Mouse (Mus musculus) layer of hippocampus, adult 8-10 months (tissue): ENCODE measurements around the gene Akap7. TPM values are rescaled to one million over a fixed set of nuclear protein-coding genes. Genes with fewer than 3 reads are reported as not detected.

ENCODE experiments used
- DNase-seq, 2 experiments: peaks; one replicate each; pipeline ENCODE4 v3.0.0; 2022; ENCODE audit warnings: low spot score in 2 of 2
- total RNA-seq, 4 experiments: library from RNA; stranded (reverse); gene quantifications; 2 replicates each; pipeline ENCODE4 v1.2.4; 2022

Gene Akap7
- total RNA-seq, result 10 to 100 TPM; 49.6 to 57.7 (median 53.5) TPM

DNA sequence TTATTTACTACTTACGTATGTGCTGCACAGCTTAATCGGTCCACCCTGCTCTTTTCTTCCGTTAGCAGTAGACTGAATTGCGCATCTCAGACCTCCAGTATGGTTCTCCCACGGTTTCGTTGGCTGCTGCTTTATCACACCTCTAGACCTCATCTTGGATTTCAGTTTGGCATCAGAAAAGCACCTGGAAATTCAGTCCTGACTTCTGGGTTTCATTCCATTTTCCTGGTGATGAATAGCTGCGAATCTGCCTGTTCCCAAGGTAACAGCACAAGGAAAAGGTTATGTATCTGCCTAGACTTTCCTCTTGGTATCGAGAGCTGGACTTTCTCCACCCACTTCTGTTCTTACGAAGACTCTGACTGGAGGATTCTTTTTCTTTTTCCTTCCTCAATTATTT, at the start of gene Akap7:
Gene Akap7 (minus strand): TSS at position 101 of the 400 bp plus-strand sequence.
- no peak for DNase-seq

GRCm38 (mm10) chr10:25354390-25354789, 46.7 kb upstream of the Akap7 start:
- DNase-seq, result no peak

- DNase-seq, result peak in 1 of 2 experiments; percentile 30
These were observed 46.3 kb upstream of the Akap7 start for GRCm38 (mm10) chr10:25353941-25354340.

- no peak for DNase-seq
These were observed 35.1 kb upstream of the Akap7 start for GRCm38 (mm10) chr10:25342801-25343200.

- no peak for DNase-seq
These were observed 33.0 kb upstream of the Akap7 start for GRCm38 (mm10) chr10:25340675-25341074.

DNA sequence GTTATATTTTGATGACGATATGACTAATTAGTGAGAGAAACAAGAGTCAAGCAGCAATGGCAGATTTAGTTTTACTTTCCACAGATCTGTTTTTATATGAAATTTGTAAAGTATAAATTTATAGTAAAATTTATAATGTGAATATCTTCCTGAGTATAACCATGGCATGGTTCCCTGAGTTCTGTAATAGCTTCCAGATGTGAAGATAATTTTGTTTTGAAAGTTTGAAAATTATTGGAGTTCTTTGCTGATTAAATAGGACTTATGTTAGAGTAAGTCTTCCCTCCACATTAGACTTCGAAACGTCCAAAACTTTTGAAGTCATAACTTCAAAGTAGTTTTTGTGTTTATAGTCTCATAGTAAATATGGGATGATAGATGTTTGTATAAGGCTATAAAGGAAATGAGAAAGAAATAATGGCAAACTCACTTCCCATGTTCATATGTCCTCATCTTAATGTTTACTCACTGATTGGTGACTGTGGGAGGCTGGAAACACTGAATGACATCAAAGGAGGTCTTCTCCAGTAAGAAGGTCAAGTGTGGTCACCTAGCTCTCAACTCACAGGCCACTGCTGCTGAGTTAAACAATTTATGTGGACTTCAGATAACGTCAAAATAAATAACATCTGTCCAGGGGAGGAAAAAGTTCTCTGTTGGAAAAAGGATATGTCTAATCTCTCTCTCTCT, 25.9 kb upstream of the Akap7 start:
- no peak for DNase-seq

DNA sequence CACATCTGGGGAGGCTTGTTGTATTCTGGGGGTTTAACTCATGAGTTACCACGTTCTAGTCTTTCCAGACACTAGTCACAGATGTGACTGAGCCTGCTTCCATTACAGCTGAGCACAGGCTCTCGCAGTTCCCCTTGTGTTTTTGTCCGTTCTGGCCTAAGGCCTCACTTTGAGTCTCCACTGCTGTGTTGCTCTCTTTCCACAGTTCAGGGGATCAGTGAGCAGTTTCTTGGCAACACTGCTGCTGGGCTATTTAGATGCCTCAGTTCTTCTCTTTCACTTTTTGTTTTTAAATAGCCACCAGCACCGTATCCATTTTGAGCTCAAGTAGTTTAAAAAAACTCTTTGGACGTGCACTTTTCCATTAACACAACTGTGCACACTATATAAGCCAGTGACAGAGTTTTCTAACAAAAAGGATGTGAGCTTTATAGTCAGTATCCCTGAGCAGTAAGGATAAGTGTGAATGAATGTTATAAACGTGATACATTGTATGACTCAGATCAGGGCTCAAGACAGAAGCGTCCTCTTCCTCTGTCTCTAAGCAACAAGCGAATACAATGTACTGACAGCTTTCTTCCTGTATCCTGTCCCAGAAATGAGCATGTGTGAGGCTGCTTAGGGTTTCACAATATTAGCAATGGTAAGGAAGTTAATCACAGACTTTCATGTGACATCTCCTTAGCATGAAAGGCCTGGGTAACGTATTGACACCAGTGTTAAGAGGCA, 23.8 kb upstream of the Akap7 start:
- no peak for DNase-seq

DNA sequence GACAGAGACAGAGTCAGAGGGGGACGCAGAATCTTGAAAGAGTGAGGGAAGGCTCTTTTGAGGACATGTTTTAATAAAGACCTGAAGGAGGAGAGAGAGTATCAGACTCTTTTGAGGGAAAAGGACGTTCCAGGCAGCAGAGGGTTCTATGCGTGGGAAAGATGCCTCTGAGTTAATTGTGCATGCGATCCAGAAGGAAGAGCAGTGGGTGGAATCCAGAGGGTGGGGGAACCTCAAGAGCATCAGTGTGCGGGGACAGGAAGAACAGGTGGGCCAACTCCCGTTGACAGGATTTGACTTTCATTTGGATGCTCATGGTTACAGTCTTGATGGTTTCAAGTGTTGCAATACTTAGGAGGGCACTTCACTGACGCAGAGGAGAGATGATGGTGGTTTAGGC, 22.4 kb upstream of the Akap7 start:
- no peak for DNase-seq

GRCm38 (mm10) chr10:25327511-25327910, 19.8 kb upstream of the Akap7 start:
- DNase-seq, result no peak

- no peak for DNase-seq
These were observed 18.0 kb upstream of the Akap7 start for GRCm38 (mm10) chr10:25325690-25326089.

DNA sequence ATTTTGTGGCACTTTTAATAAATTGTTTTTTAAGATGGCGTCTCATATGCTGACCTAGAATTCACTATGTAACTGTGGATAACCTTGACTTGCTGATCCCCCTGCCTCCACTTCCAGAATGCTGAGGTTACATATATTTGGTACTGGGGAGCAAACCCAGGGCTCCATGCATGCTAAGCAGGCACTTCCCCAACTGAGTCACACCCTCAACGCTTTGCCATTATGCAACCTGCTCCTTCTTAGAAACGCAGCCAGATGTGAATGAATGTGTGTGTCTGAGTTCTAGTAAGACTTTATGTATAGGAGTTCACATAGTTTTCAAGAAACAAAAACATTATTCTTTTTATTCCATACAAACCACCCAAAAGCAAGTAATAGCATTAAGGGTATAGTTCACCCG, 13.5 kb upstream of the Akap7 start:
- no peak for DNase-seq

DNA sequence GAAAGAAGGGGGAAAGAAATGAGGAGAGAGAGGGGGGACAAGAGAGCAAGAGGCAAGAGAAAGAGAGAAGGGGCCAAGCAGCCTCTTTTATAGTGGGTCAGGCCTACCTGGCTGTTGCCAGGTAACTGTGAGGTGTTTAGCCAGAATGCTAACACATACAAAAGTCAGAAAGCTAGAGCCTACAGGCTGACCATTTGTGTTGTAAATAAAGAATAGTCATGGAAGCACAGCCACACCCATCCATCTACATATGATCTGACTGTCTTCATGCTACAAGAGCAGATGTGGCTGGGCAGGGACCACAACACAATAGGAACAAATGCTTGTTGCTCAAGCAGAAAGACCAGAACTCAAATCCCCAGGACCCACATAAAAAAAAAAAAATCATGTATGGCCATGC, 11.9 kb upstream of the Akap7 start:
- DNase-seq, result no peak

DNA sequence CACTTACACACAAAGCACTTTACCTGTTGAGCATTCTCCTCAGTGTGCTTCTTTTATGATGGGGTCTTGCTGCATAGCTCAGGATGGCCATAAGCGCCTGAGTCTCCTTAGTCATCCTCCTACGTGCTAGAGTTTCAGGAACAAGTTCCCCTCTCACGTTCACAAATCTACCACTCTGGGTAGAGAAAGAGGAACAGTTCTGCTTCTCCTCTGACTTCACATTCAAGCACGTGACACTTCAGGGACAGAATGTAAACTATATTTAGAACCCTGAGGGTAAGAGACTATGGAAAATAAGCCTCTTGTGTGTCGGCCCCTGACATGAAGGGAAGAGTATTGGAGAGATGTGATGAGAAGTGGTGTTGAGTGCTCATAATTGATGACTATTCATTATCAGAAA, 10.7 kb upstream of the Akap7 start:
- DNase-seq, result no peak

- DNase-seq, result no peak
These were observed 10.0 kb upstream of the Akap7 start for GRCm38 (mm10) chr10:25317665-25318064.

- no peak for DNase-seq
These were observed 6.3 kb upstream of the Akap7 start for GRCm38 (mm10) chr10:25313856-25314584.

- DNase-seq, result no peak
These were observed 4.0 kb upstream of the Akap7 start for GRCm38 (mm10) chr10:25311554-25312212.

DNA sequence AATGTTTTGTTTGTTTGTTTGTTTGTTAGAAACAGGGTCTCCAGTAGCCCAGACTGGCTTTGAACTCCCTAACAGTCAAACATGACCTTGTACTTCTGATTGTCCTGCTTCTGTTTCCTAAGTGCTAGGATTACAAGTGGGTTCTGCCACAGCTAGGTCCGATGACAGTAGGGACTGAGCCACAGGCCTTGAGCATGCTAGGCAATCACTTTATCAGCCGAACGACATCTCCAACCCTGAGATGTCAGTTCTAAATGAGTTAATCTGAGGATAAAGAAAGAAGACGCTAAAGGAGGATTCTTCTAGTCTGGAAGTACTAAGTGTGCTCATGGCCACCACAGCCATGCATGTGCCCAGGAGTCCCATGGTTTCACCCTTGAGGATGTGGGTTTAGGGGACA, 3.1 kb upstream of the Akap7 start:
- DNase-seq, result no peak

- no peak for DNase-seq
These were observed 2.3 kb upstream of the Akap7 start for GRCm38 (mm10) chr10:25309996-25310395.

- no peak for DNase-seq
These were observed 2.5 kb downstream of the Akap7 start for GRCm38 (mm10) chr10:25305146-25305545.

DNA sequence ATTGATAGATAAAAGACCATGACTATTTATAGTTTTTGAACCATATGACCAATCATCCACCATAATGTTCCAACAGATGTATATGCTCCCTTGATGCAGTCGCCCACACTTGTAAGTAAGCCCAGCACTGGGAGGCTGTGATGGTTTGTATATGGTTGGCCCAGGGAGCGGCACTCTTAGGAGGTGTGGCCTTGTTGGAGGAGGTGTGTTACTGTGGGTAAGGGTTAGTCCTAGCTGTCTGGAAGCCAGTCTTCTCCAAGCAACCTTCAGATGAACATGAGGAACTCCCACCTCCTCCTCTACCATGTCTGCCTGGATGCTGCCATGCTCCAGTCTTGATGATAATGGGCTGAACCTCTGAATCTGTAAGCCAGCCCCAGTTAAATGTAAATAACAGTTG, 3.1 kb downstream of the Akap7 start:
- no peak for DNase-seq

GRCm38 (mm10) chr10:25299031-25299529, 8.6 kb downstream of the Akap7 start:
- no peak for DNase-seq

- DNase-seq, result no peak
These were observed 9.4 kb downstream of the Akap7 start for GRCm38 (mm10) chr10:25298264-25298671.
